In the genomic region with DNA sequence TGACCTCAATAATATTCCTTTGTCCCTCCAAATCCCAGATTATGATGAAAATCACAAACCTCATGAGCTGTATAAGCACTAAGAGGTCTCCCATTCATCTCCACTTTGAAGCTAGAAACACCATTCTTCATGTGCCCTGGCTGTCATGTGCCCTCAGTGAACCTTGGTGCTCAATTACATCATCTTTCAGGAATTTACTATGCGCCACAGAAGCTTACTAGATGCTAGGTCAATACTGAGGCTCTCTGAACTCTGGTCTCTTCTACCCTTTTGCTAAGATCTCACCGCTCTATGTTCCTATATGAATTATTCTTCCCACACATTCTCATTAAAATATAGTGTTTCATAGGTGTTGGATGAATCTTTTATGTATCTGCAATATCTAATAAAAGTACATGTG, we compare ENCODE assay signal across 14 mouse cellular contexts.
"Had no signal": no experiment of that assay in that cellular context is flagged by ENCODE, and none has a peak within 500 bp of the region (broad histone marks: within the 10 kb centered on the region; RNA-seq: fewer than 3 reads in every experiment).

No protein-coding gene starts in this region.

- H3K4me3 ChIP-seq: intestine, embryonic 15.5 days; kidney, embryonic 15.5 days; left cerebral cortex, adult 2 months; limb, embryonic 10.5 days; midbrain, embryonic 13.5 days; myocyte; neural tube, embryonic 15.5 days had no signal

- DNase-seq: kidney, adult 18-20 months; kidney, postnatal 36 days; lung, adult 18-20 months; right cerebral cortex, adult 18-20 months; right cerebral cortex, postnatal 25 days; thymus, adult 18-20 months; thymus, postnatal 14 days had no signal

- H3K9me3 ChIP-seq: intestine, embryonic 15.5 days; kidney, embryonic 15.5 days; limb, embryonic 10.5 days; midbrain, embryonic 13.5 days; neural tube, embryonic 15.5 days had no signal

- H3K4me2 ChIP-seq: intestine, embryonic 15.5 days; kidney, embryonic 15.5 days; midbrain, embryonic 13.5 days; neural tube, embryonic 15.5 days had no signal

- H3K27ac ChIP-seq: intestine, embryonic 15.5 days; kidney, embryonic 15.5 days; left cerebral cortex, adult 2 months; limb, embryonic 10.5 days; midbrain, embryonic 13.5 days; neural tube, embryonic 15.5 days had no signal

- H3K9ac ChIP-seq: intestine, embryonic 15.5 days; kidney, embryonic 15.5 days; midbrain, embryonic 13.5 days; neural tube, embryonic 15.5 days had no signal

- ATAC-seq: intestine, embryonic 15.5 days; midbrain, embryonic 13.5 days had no signal

- H3K4me1 ChIP-seq: intestine, embryonic 15.5 days; kidney, embryonic 15.5 days; limb, embryonic 10.5 days; neural tube, embryonic 15.5 days had no signal

- H3K27me3 ChIP-seq: intestine, embryonic 15.5 days; kidney, embryonic 15.5 days; midbrain, embryonic 13.5 days; neural tube, embryonic 15.5 days had no signal

- H3K36me3 ChIP-seq: intestine, embryonic 15.5 days; kidney, embryonic 15.5 days; limb, embryonic 10.5 days; midbrain, embryonic 13.5 days; neural tube, embryonic 15.5 days had no signal
